Mouse (Mus musculus) Muller cell, postnatal 12 days (primary cell): ENCODE data around the gene Gm3542.
"Not testable (repeated sequence)": the region's sequence is repeated elsewhere in the genome, so short reads cannot be mapped to it uniquely, and the experiment has no call there.

ENCODE experiments used
- DNase-seq: peaks from one replicate; pipeline ENCODE4 v3.0.0-alpha.2; 2015; ENCODE audit errors: inconsistent ontology term

Gene Gm3542

GRCm38 (mm10) chr14:5334828-5335227, at the start of gene Gm3542:
Gm3542 (minus strand) TSS chr14:5334928.
- DNase-seq = not testable (repeated sequence)
